Mouse (Mus musculus): ENCODE results near the gene Polr3b. TPM values are rescaled to one million over a fixed set of nuclear protein-coding genes. Genes with fewer than 3 reads are reported as not detected.
A peak's percentile ranks its signal among the peaks of the same experiment; 100 is the strongest.

The Polr3b gene
- polyA plus RNA-seq, 1 experiment from 2014 or later: 16.9 TPM

DNA sequence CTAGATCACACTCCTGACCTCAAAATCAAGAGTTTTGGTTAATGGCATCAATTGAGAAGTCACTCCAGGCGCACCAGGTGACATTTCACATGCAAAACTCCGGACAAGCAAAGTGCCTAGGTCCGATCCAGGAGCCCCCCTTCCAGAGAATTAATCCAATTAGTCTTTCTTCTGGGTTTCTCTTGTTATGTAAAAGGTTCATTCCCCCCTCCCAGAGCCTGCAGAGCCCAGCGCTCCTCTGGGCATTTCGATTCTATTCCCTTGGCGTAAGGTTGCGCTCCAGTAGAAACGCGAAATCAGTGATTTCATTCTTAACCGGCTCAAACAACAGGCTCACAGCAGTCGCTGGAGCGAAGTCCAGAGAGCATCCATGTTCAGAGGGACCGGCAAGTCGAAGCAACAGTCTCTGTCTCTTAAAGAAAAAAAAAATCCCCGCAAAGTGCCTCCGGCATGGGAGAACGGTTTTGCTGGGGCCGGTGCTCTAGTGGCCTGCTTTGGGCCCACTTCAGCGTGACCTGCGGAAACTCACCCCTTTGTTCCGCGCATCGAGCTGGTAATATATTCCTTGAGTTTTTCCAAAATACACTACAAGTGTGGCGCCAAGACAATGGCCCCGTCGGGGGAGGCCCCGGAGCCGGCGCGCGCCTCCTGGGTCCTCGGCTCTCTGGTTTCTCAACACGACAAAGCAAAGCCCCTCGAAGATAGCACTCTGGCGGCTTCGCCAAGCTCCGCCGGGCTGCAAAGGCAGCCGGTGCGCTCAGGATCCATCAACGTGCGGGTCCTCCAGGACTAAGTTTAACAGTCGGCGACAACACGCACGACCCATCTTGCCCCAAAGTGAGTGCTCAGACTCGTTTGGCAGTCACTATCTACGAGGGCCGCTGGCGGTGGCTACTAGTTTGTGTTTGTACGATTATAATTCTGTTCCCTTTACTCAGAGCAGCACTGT, 136.7 kb downstream of the Polr3b start:
- peaks cover 25% of the 10 kb centered on the region for H3K27me3 ChIP-seq (ENCODE audit: control insufficient read depth, insufficient read depth, low read length)
- peak overlapping the region; percentile 74 for H3K4me2 ChIP-seq (ENCODE audit: low read depth, low read length, severe bottlenecking)
- peaks cover 34% of the 10 kb centered on the region for H3K4me1 ChIP-seq (replicated peaks; ENCODE audit: control insufficient read depth, insufficient read depth, low read length)
- no peaks in the 10 kb centered on the region for H3K36me3 ChIP-seq (ENCODE audit: control insufficient read depth, insufficient read depth, low read length)
- WGBS: under 1% methylated on average over 51 of the region's 51 CpGs
- H3K9ac ChIP-seq (ENCODE audit: low read length): peak overlapping the region; percentile 81
- ATAC-seq (replicated peaks; ENCODE audit: low FRiP score) (no peak), DNase-seq (ENCODE audit: low spot score) (peak; percentile 73)
- peak overlapping the region; percentile 59 for H3K4me3 ChIP-seq (ENCODE audit: low read depth, low read length)
- H3K27ac ChIP-seq (ENCODE audit: low read depth, low read length): 0 out of 2 replicates have a peak overlapping the region, but pooled peaks have one; percentile 18
- no peaks in the 10 kb centered on the region for H3K9me3 ChIP-seq (ENCODE audit: control insufficient read depth, low read length)

- peaks cover 20% of the 10 kb centered on the region for H3K27me3 ChIP-seq (ENCODE audit: control insufficient read depth, insufficient read depth, low read length)
- no peaks in the 10 kb centered on the region for H3K9me3 ChIP-seq (ENCODE audit: control insufficient read depth, low read length)
- no peak; the same call in 1 of the 2 replicates for ATAC-seq (replicated peaks; ENCODE audit: low FRiP score)
- peaks cover 29% of the 10 kb centered on the region for H3K4me1 ChIP-seq (replicated peaks; ENCODE audit: control insufficient read depth, insufficient read depth, low read length)
- no peaks in the 10 kb centered on the region for H3K36me3 ChIP-seq (ENCODE audit: control insufficient read depth, insufficient read depth, low read length)
- 5% methylated on average over 16 of the region's 16 CpGs for WGBS
- peak; percentile 57 for DNase-seq (ENCODE audit: low spot score)
- H3K4me3 ChIP-seq (ENCODE audit: low read depth, low read length): peak overlapping the region; percentile 59
- peak overlapping the region; percentile 58 for H3K27ac ChIP-seq (ENCODE audit: low read depth, low read length)
- peak overlapping the region; percentile 74 for H3K4me2 ChIP-seq (ENCODE audit: low read depth, low read length, severe bottlenecking)
- H3K9ac ChIP-seq (ENCODE audit: low read length): peak overlapping the region; percentile 81
Observed at GRCm38 (mm10) chr10:84759511-84760117, 137.5 kb downstream of the Polr3b start.

GRCm38 (mm10) chr10:84760118-84761111, 138.3 kb downstream of the Polr3b start:
- DNase-seq (ENCODE audit: low spot score): peak; percentile 87
- Histone ChIP-seq H3K4me3 (ENCODE audit: low read depth, low read length) (peak overlapping the region; percentile 59), H3K27me3 (ENCODE audit: control insufficient read depth, insufficient read depth, low read length) (peaks cover 20% of the 10 kb centered on the region), H3K36me3 (ENCODE audit: control insufficient read depth, insufficient read depth, low read length) (no peaks in the 10 kb centered on the region), H3K9me3 (ENCODE audit: control insufficient read depth, low read length) (no peaks in the 10 kb centered on the region), H3K9ac (ENCODE audit: low read length) (peak overlapping the region; percentile 81), H3K27ac (ENCODE audit: low read depth, low read length) (peak overlapping the region; percentile 58), H3K4me1 (replicated peaks; ENCODE audit: control insufficient read depth, insufficient read depth, low read length) (peaks cover 24% of the 10 kb centered on the region), H3K4me2 (ENCODE audit: low read depth, low read length, severe bottlenecking) (peak overlapping the region; percentile 74)
- WGBS: 6% methylated on average over 44 of the region's 46 CpGs
- ATAC-seq (replicated peaks; ENCODE audit: low FRiP score): peak; percentile 49

GRCm38 (mm10) chr10:84768766-84769165, 146.7 kb downstream of the Polr3b start:
- Histone ChIP-seq H3K9ac (ENCODE audit: low read length) (no peak overlapping the region), H3K4me1 (replicated peaks; ENCODE audit: control insufficient read depth, insufficient read depth, low read length) (peaks cover 5% of the 10 kb centered on the region; the same call in 1 of the 2 replicates), H3K27ac (ENCODE audit: low read depth, low read length) (no peak overlapping the region), H3K27me3 (ENCODE audit: control insufficient read depth, insufficient read depth, low read length) (no peaks in the 10 kb centered on the region), H3K4me3 (ENCODE audit: low read depth, low read length) (no peak overlapping the region), H3K4me2 (ENCODE audit: low read depth, low read length, severe bottlenecking) (no peak overlapping the region), H3K36me3 (ENCODE audit: control insufficient read depth, insufficient read depth, low read length) (no peaks in the 10 kb centered on the region), H3K9me3 (ENCODE audit: control insufficient read depth, low read length) (no peaks in the 10 kb centered on the region)
- DNase-seq (ENCODE audit: low spot score) (no peak), ATAC-seq (replicated peaks; ENCODE audit: low FRiP score) (no peak)
- WGBS: 85% methylated on average over 10 of the region's 10 CpGs

DNA sequence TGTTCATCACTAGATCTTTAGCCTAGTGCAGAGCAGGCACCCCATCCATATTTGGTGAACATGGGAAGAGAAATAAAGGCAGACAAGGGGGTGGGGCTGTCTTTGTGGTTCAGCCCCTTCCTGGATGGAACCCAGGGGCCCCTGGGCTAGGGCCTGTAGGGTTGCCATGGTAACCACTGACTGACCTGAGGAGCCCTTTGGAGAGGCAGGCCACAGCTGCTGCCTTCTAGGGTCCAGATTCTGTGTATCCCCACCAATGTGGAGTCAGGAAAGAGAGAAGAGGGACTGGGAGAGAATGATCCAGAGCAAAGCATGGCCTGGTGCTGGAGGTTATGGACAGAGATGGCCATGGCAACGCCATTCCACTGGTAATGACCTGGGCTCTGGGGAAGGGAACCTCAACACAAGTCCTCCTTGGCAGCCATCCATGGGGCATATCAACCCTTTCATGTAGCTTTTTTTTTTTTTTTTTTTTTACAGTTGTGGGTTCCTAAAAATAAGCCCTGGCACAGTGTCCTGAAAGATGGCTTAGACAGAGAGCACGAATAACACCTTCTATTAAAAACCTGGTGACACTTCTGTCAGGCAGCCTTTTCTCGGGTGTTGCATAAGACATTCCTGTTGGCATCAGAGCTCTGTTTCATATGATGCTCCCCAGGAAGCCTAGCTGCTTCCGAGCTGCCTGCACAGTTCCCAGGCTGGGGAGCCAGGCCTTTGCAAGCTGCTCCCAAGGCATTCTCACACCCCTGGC, 150.5 kb downstream of the Polr3b start:
- ATAC-seq (replicated peaks; ENCODE audit: low FRiP score) (no peak), DNase-seq (ENCODE audit: low spot score) (no peak)
- Histone ChIP-seq H3K4me1 (replicated peaks; ENCODE audit: control insufficient read depth, insufficient read depth, low read length) (peaks cover 5% of the 10 kb centered on the region; the same call in 1 of the 2 replicates), H3K27ac (ENCODE audit: low read depth, low read length) (no peak overlapping the region), H3K9me3 (ENCODE audit: control insufficient read depth, low read length) (no peaks in the 10 kb centered on the region), H3K36me3 (ENCODE audit: control insufficient read depth, insufficient read depth, low read length) (no peaks in the 10 kb centered on the region; the same call in 1 of the 2 replicates), H3K27me3 (ENCODE audit: control insufficient read depth, insufficient read depth, low read length) (no peaks in the 10 kb centered on the region), H3K9ac (ENCODE audit: low read length) (no peak overlapping the region), H3K4me3 (ENCODE audit: low read depth, low read length) (no peak overlapping the region), H3K4me2 (ENCODE audit: low read depth, low read length, severe bottlenecking) (no peak overlapping the region)
- WGBS: 89% methylated on average over 4 of the region's 4 CpGs

- Histone ChIP-seq H3K9me3 (ENCODE audit: control insufficient read depth, low read length) (no peaks in the 10 kb centered on the region), H3K4me2 (ENCODE audit: low read depth, low read length, severe bottlenecking) (no peak overlapping the region), H3K4me1 (replicated peaks; ENCODE audit: control insufficient read depth, insufficient read depth, low read length) (peaks cover 5% of the 10 kb centered on the region; the same call in 1 of the 2 replicates), H3K27ac (ENCODE audit: low read depth, low read length) (no peak overlapping the region), H3K36me3 (ENCODE audit: control insufficient read depth, insufficient read depth, low read length) (no peaks in the 10 kb centered on the region; the same call in 1 of the 2 replicates), H3K4me3 (ENCODE audit: low read depth, low read length) (no peak overlapping the region), H3K9ac (ENCODE audit: low read length) (no peak overlapping the region), H3K27me3 (ENCODE audit: control insufficient read depth, insufficient read depth, low read length) (no peaks in the 10 kb centered on the region)
- ATAC-seq (replicated peaks; ENCODE audit: low FRiP score): no peak
- WGBS: 90% methylated on average over 4 of the region's 4 CpGs
- no peak for DNase-seq (ENCODE audit: low spot score)
Observed at GRCm38 (mm10) chr10:84773889-84774288, 151.8 kb downstream of the Polr3b start.

- no peaks in the 10 kb centered on the region; the same call in 1 of the 2 replicates for H3K36me3 ChIP-seq (ENCODE audit: control insufficient read depth, insufficient read depth, low read length)
- no peak overlapping the region for H3K4me2 ChIP-seq (ENCODE audit: low read depth, low read length, severe bottlenecking)
- no peak for ATAC-seq (replicated peaks; ENCODE audit: low FRiP score)
- H3K9me3 ChIP-seq (ENCODE audit: control insufficient read depth, low read length): no peaks in the 10 kb centered on the region
- H3K27me3 ChIP-seq (ENCODE audit: control insufficient read depth, insufficient read depth, low read length): no peaks in the 10 kb centered on the region
- no peak overlapping the region for H3K9ac ChIP-seq (ENCODE audit: low read length)
- no peak overlapping the region for H3K4me3 ChIP-seq (ENCODE audit: low read depth, low read length)
- no peak for DNase-seq (ENCODE audit: low spot score)
- no peak overlapping the region for H3K27ac ChIP-seq (ENCODE audit: low read depth, low read length)
- H3K4me1 ChIP-seq (replicated peaks; ENCODE audit: control insufficient read depth, insufficient read depth, low read length): peaks cover 5% of the 10 kb centered on the region; the same call in 1 of the 2 replicates
- 92% methylated on average over 12 of the region's 12 CpGs for WGBS
Observed at GRCm38 (mm10) chr10:84774573-84774972, 152.5 kb downstream of the Polr3b start.
